Mouse (Mus musculus): ENCODE measurements around the gene Max. TPM values are rescaled to one million over a fixed set of nuclear protein-coding genes. Genes with fewer than 3 reads are reported as not detected.

Max gene
- polyA plus RNA-seq (2017; shearing (Covaris generic)), result 170 TPM

DNA sequence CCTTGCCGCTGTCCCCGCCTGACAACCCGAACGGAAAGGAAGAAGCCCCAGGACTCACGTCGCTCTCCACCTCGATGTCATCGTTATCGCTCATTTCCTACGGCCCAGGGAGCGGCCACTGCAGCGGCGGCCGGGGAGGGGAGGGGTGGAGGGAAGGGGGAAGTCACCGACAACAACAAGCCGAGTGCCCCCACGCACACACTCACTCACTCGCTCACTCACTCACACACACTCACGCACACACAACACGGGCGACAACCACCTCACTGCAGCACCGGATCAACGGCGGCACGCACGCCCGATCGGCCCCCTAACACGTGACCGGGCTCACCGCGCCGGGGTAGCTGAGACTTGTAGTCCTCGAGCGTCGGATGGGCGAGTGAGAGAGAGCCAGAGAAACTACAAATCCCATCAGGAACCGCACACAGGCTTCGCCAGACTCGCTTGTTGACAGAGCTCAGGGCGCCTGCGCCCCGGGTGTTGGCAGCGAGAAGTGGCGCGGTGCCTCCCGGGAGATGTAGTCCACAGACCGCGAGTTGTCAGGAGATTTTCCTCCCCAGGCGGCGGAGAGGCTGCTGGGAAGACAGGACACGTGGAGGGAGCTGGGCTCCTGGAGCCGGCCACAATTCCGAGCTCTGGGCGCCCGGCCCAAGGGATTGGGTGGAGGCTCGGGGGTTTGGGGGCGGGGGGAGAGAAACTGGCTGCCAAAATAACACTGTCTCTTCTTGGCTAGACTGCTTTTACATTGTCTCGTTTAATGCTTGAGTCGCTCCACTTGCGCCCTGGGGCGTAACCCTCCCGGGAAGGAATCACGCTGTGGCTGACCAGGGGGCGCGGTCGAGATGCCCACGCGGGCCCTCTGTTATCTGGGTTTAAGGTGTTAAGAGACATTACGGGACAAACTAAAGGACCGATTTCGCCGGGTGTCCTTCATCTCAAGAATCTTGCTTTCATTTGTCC is at the start of gene Max:
Max (minus strand) TSS at position 270 of the 960 bp plus-strand sequence.

Other genes with a start within 250 kb of the Max start
- 118 TPM for gene Churc1, start 196.7 kb downstream of the Max start, polyA plus RNA-seq (2017; shearing (Covaris generic))
- 6.1 TPM for gene Fntb, start 196.6 kb downstream of the Max start, polyA plus RNA-seq (2017; shearing (Covaris generic))
- gene Gpx2, start 166.6 kb downstream of the Max start, polyA plus RNA-seq (2017; shearing (Covaris generic)), result not detected
- not detected for gene Rab15, start 139.3 kb downstream of the Max start, polyA plus RNA-seq (2017; shearing (Covaris generic))